ENCODE assay signal across 9 mouse cellular contexts in genomic region chr3:87765091-87765490, GRCm38 (mm10). TPM values are rescaled to one million over a fixed set of nuclear protein-coding genes. Genes with fewer than 3 reads are reported as not detected.
DNase-seq lines count a peak whose midpoint lies in the region; ATAC-seq and TF ChIP-seq lines count a peak whose summit lies in the region.
"Had no signal": no experiment of that assay in that cellular context is flagged by ENCODE, and none has a peak within 500 bp of the region (broad histone marks: within the 10 kb centered on the region; RNA-seq: fewer than 3 reads in every experiment).

No protein-coding gene starts in this region.

- no peaks in the 10 kb centered on the region for H3K27me3 ChIP-seq in intestine, embryonic 14.5 days (replicated peaks; ENCODE audit: control insufficient read depth, insufficient read depth, low read length)
- peaks cover 46% of the 10 kb centered on the region for H3K27me3 ChIP-seq in liver, embryonic 15.5 days
- H3K27me3 ChIP-seq in neural tube, embryonic 15.5 days (replicated peaks) = peaks cover 49% of the 10 kb centered on the region

- ATAC-seq in granulocyte monocyte progenitor cell, adult 5-6 weeks (replicated peaks; ENCODE audit: poor library complexity, severe bottlenecking) = peak; percentile 55
- no peak for ATAC-seq in intestine, embryonic 14.5 days (replicated peaks; ENCODE audit: low FRiP score, low TSS enrichment, low read depth)
- peak; percentile 51 for ATAC-seq in liver, embryonic 15.5 days (ENCODE audit: insufficient read depth)
- ATAC-seq in neural tube, embryonic 15.5 days (ENCODE audit: low FRiP score) = no peak

- H3K9me3 ChIP-seq in intestine, embryonic 14.5 days (ENCODE audit: control insufficient read depth, low read length) = no peaks in the 10 kb centered on the region
- no peaks in the 10 kb centered on the region for H3K9me3 ChIP-seq in liver, embryonic 15.5 days (replicated peaks)
- H3K9me3 ChIP-seq in neural tube, embryonic 15.5 days (replicated peaks) = no peaks in the 10 kb centered on the region

- H3K4me1 ChIP-seq in intestine, embryonic 14.5 days (replicated peaks; ENCODE audit: control insufficient read depth, insufficient read depth, low read length) = peaks cover 50% of the 10 kb centered on the region
- H3K4me1 ChIP-seq in liver, embryonic 15.5 days (replicated peaks) = peaks cover 17% of the 10 kb centered on the region; the same call in 1 of the 2 replicates
- H3K4me1 ChIP-seq in neural tube, embryonic 15.5 days = peaks cover 14% of the 10 kb centered on the region

- DNase-seq in layer of hippocampus, adult 2 months (ENCODE audit: low spot score in 2 of 2) = no peak
- DNase-seq in layer of hippocampus, adult 11-12 months (ENCODE audit: low spot score) = no peak
- no peak for DNase-seq in intestine, embryonic 14.5 days (ENCODE audit: low spot score)
- DNase-seq in right cerebral cortex, postnatal 4 days = no peak
- DNase-seq in cerebellum, postnatal 10 days = no peak

- WGBS in intestine, embryonic 14.5 days = 24% methylated on average over 10 of the region's 10 CpGs
- 10% methylated on average over 10 of the region's 10 CpGs for WGBS in liver, embryonic 15.5 days (ENCODE audit: insufficient replicate concordance)
- 20% methylated on average over 10 of the region's 10 CpGs for WGBS in neural tube, embryonic 15.5 days

- no peak for TF ChIP-seq CTCF in layer of hippocampus, adult 2 months (conservative IDR thresholded peaks at IDR 0.05)

- H3K27ac ChIP-seq in layer of hippocampus, adult 2 months = peak overlapping the region; percentile 90
- peak overlapping the region; percentile 94 for H3K27ac ChIP-seq in intestine, embryonic 14.5 days (ENCODE audit: low read depth)
- peak overlapping the region; percentile 66 for H3K27ac ChIP-seq in liver, embryonic 15.5 days (replicated peaks)
- peak overlapping the region; percentile 64 for H3K27ac ChIP-seq in neural tube, embryonic 15.5 days (replicated peaks)
- H3K27ac ChIP-seq: macrophage had no signal

- H3K4me3 ChIP-seq in layer of hippocampus, adult 2 months = peak overlapping the region; percentile 35; the same call in 1 of the 2 replicates
- H3K4me3 ChIP-seq in intestine, embryonic 14.5 days (ENCODE audit: low read depth, low read length) = no peak overlapping the region
- no peak overlapping the region for H3K4me3 ChIP-seq in liver, embryonic 15.5 days (replicated peaks)
- H3K4me3 ChIP-seq in neural tube, embryonic 15.5 days (replicated peaks) = no peak overlapping the region

- H3K36me3 ChIP-seq in intestine, embryonic 14.5 days (ENCODE audit: control insufficient read depth, insufficient read depth, low read length) = no peaks in the 10 kb centered on the region
- H3K36me3 ChIP-seq in liver, embryonic 15.5 days (replicated peaks) = no peaks in the 10 kb centered on the region
- no peaks in the 10 kb centered on the region for H3K36me3 ChIP-seq in neural tube, embryonic 15.5 days

- H3K9ac ChIP-seq in intestine, embryonic 14.5 days (ENCODE audit: low read length) = no peak overlapping the region; the same call in 1 of the 2 replicates
- H3K9ac ChIP-seq in liver, embryonic 15.5 days = no peak overlapping the region
- no peak overlapping the region for H3K9ac ChIP-seq in neural tube, embryonic 15.5 days (replicated peaks)

- H3K4me2 ChIP-seq in intestine, embryonic 14.5 days (ENCODE audit: low read length) = peak overlapping the region; percentile 49
- H3K4me2 ChIP-seq in liver, embryonic 15.5 days = peak overlapping the region; percentile 6; the same call in 1 of the 2 replicates
- peak overlapping the region; percentile 33 for H3K4me2 ChIP-seq in neural tube, embryonic 15.5 days

RNA-seq across cellular contexts. Expression of gene Lrrc71, which starts 16.7 kb away (rescaled TPM):
- 1 to 10 TPM in 1 of 2 experiments, under 1 TPM in 1; 0.91 to 1.9 TPM for total RNA-seq in layer of hippocampus, adult 2 months (2021)
- not detected in 2 replicates for total RNA-seq in granulocyte monocyte progenitor cell, adult 5-6 weeks (2014; fragmentation: Nextera tagmentation)
- total RNA-seq in granulocyte monocyte progenitor cell, adult 5-6 weeks (2017) = not detected in 2 replicates
- 0.39 and 0.73 TPM in 2 replicates for polyA plus RNA-seq in intestine, embryonic 14.5 days (2014; fragmentation: Nextera tagmentation; extraction: Ambion mirVana)
- 0.15 and 0.18 TPM in 2 replicates for polyA plus RNA-seq in liver, embryonic 15.5 days (2015; fragmentation: Nextera tagmentation; extraction: Ambion mirVana)
- 0.44 and 1.0 TPM in 2 replicates for polyA plus RNA-seq in neural tube, embryonic 15.5 days (2015; fragmentation: Nextera tagmentation; extraction: Ambion mirVana)

RNA-seq across cellular contexts. Expression of gene Ntrk1, which starts 29.9 kb away (rescaled TPM):
- under 1 TPM; 0.13 to 0.27 TPM for total RNA-seq in layer of hippocampus, adult 2 months (2021)
- total RNA-seq in granulocyte monocyte progenitor cell, adult 5-6 weeks (2014; fragmentation: Nextera tagmentation) = not detected in 2 replicates
- not detected in 2 replicates for total RNA-seq in granulocyte monocyte progenitor cell, adult 5-6 weeks (2017)
- 1.0 and 1.3 TPM in 2 replicates for polyA plus RNA-seq in intestine, embryonic 14.5 days (2014; fragmentation: Nextera tagmentation; extraction: Ambion mirVana)
- polyA plus RNA-seq in liver, embryonic 15.5 days (2015; fragmentation: Nextera tagmentation; extraction: Ambion mirVana) = 0.20 and 0.26 TPM in 2 replicates
- 41.2 and 50.1 TPM in 2 replicates for polyA plus RNA-seq in neural tube, embryonic 15.5 days (2015; fragmentation: Nextera tagmentation; extraction: Ambion mirVana)
- polyA plus RNA-seq: macrophage had no signal

RNA-seq across cellular contexts. Expression of gene Insrr, which starts 31.7 kb away (rescaled TPM):
- under 1 TPM; 0.18 to 0.39 TPM for total RNA-seq in layer of hippocampus, adult 2 months (2021)
- total RNA-seq in granulocyte monocyte progenitor cell, adult 5-6 weeks (2014; fragmentation: Nextera tagmentation) = not detected in 2 replicates
- not detected in 2 replicates for total RNA-seq in granulocyte monocyte progenitor cell, adult 5-6 weeks (2017)
- polyA plus RNA-seq in intestine, embryonic 14.5 days (2014; fragmentation: Nextera tagmentation; extraction: Ambion mirVana) = 0.32 and 0.72 TPM in 2 replicates
- 0.01 TPM in 1 of 2 replicates, not detected in the other for polyA plus RNA-seq in liver, embryonic 15.5 days (2015; fragmentation: Nextera tagmentation; extraction: Ambion mirVana)
- 1.1 and 2.0 TPM in 2 replicates for polyA plus RNA-seq in neural tube, embryonic 15.5 days (2015; fragmentation: Nextera tagmentation; extraction: Ambion mirVana)
- polyA plus RNA-seq: macrophage had no signal

RNA-seq across cellular contexts. Expression of gene Pear1, which starts 59.0 kb away (rescaled TPM):
- total RNA-seq in layer of hippocampus, adult 2 months (2021) = 10 to 100 TPM in 1 of 2 experiments, 1 to 10 TPM in 1; 9.2 to 13.1 TPM
- total RNA-seq in granulocyte monocyte progenitor cell, adult 5-6 weeks (2014; fragmentation: Nextera tagmentation) = 1.8 and 9.6 TPM in 2 replicates
- total RNA-seq in granulocyte monocyte progenitor cell, adult 5-6 weeks (2017) = 0.57 and 1.0 TPM in 2 replicates
- 28.4 and 31.7 TPM in 2 replicates for polyA plus RNA-seq in intestine, embryonic 14.5 days (2014; fragmentation: Nextera tagmentation; extraction: Ambion mirVana)
- 5.7 and 6.5 TPM in 2 replicates for polyA plus RNA-seq in liver, embryonic 15.5 days (2015; fragmentation: Nextera tagmentation; extraction: Ambion mirVana)
- 9.1 and 13.4 TPM in 2 replicates for polyA plus RNA-seq in neural tube, embryonic 15.5 days (2015; fragmentation: Nextera tagmentation; extraction: Ambion mirVana)

Comparison
In these comparisons a context has a peak if more than half of its experiments do, and no peak if none do; other contexts are left out.
1. ATAC-seq: peak in granulocyte monocyte progenitor cell, adult 5-6 weeks (single experiment) and liver, embryonic 15.5 days (single experiment); none in intestine, embryonic 14.5 days (single experiment) and neural tube, embryonic 15.5 days (single experiment).
2. RNA of gene Ntrk1, which starts 29.9 kb away (polyA plus RNA-seq): 41.2 to 50.1 TPM in neural tube, embryonic 15.5 days; 1.0 to 1.3 TPM in intestine, embryonic 14.5 days and 0.20 to 0.26 TPM in liver, embryonic 15.5 days; every median in the first group is over 10 times any median in the second.
3. Peak in every context shown above with its lines, with median percentiles within 50 percentile points of each other: H3K27ac ChIP-seq and H3K4me2 ChIP-seq.